Mouse (Mus musculus) megakaryocyte, embryonic 14.5 days (primary cell): ENCODE data around the gene Anks1b.

Experiments used
- FLI1 ChIP-seq: IDR thresholded peaks from 2 replicates; pipeline ENCODE4 v1.6.1; 2012; ENCODE audit warnings: low read length, inconsistent platforms, mixed read lengths
- GATA1 ChIP-seq: IDR thresholded peaks from 3 replicates; pipeline ENCODE4 v1.6.1; 2012; ENCODE audit warnings: mixed read lengths, low read length, inconsistent platforms, borderline replicate concordance

GRCm38 (mm10) chr10:90828581-90829393, 955.5 kb downstream of the Anks1b start:
- TF ChIP-seq GATA1 (no peak), FLI1 (no peak)
